Mouse (Mus musculus) kidney, embryonic 14.5 days (tissue): Measurements from ENCODE around the gene Cspg5. TPM values are rescaled to one million over a fixed set of nuclear protein-coding genes. Genes with fewer than 3 reads are reported as not detected.

Experiments used
- ATAC-seq: fragments of 200-750 bp; cut with Nextera tagmentation; 2 replicates; pipeline ENCODE4 v1.8.0; 2017; ENCODE audit warnings: moderate number of reproducible peaks, mild to moderate bottlenecking, moderate TSS enrichment, moderate library complexity; ENCODE audit not compliant: low FRiP score, low TSS enrichment
- H3K27ac ChIP-seq: fragments of 300-500 bp; sonication (generic); 2 replicates; pipeline ENCODE4 v1.5.1; 2014; ENCODE audit warnings: low read depth, mild to moderate bottlenecking, low read length, moderate library complexity, mixed read lengths
- H3K27me3 ChIP-seq: fragments of 300-500 bp; sonication (generic); 2 replicates; pipeline ENCODE4 v1.6.1; 2014; ENCODE audit warnings: mild to moderate bottlenecking, low read length; ENCODE audit not compliant: control insufficient read depth, insufficient read depth
- H3K36me3 ChIP-seq: fragments of 300-500 bp; sonication (generic); 2 replicates; pipeline ENCODE4 v1.6.1; 2014; ENCODE audit warnings: low read length, mixed read lengths; ENCODE audit not compliant: control insufficient read depth, insufficient read depth
- H3K4me1 ChIP-seq: fragments of 300-500 bp; sonication (generic); 2 replicates; pipeline ENCODE4 v1.6.1; 2014; ENCODE audit warnings: low read length, mixed read lengths; ENCODE audit not compliant: control insufficient read depth, insufficient read depth
- H3K4me2 ChIP-seq: fragments of 300-500 bp; sonication (generic); replicated peaks from 2 replicates; pipeline ENCODE4 v1.6.1; 2014; ENCODE audit warnings: low read depth, mild to moderate bottlenecking, low read length
- H3K4me3 ChIP-seq: fragments of 300-500 bp; sonication (generic); 2 replicates; pipeline ENCODE4 v1.5.1; 2014; ENCODE audit warnings: mild to moderate bottlenecking, low read length
- H3K9ac ChIP-seq: fragments of 300-500 bp; sonication (generic); 2 replicates; pipeline ENCODE4 v1.6.1; 2014; ENCODE audit warnings: low read depth, mild to moderate bottlenecking, low read length, moderate library complexity
- H3K9me3 ChIP-seq: fragments of 300-500 bp; sonication (generic); 2 replicates; pipeline ENCODE4 v1.6.1; 2016; ENCODE audit warnings: low read length; ENCODE audit not compliant: control insufficient read depth
- WGBS: fragments of 180-500 bp; shearing (Covaris S2); extraction: QIAGEN DNeasy Blood & Tissue Kit; methylation state at CpG from one replicate; pipeline ENCODE4 v1.1.7; 2014; 5-methylcytosine and 5-hydroxymethylcytosine counted together
- polyA plus RNA-seq: library from polyadenylated mRNA; unstranded; fragments of >200 nt; fragmentation: Nextera tagmentation; extraction: Ambion mirVana; gene quantifications from 2 replicates; pipeline ENCODE4 v1.2.1, GENCODE M21; 2014

Cspg5 gene
- polyA plus RNA-seq, 1 experiment from 2014 or later, result 0.76 TPM

DNA sequence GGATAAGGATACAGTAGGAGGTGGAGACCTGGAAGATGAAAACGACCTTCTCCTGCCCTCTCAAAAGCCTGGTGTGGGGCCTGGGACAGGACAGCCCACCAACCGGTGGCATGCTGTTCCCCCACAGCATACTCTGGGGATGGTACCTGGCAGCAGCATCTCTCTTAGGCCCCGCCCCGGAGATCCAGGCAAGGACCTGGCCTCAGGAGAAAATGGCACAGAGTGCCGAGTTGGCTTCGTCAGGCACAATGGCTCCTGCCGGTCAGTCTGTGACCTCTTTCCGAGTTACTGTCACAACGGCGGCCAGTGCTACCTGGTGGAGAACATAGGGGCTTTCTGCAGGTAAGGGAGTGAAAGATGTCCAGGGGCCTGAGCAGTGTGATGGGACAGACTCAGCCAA is 3.5 kb downstream of the Cspg5 start:
- Histone ChIP-seq H3K27ac (no peak overlapping the region), H3K4me2 (no peak overlapping the region), H3K4me3 (no peak overlapping the region), H3K9ac (no peak overlapping the region), H3K36me3 (no peaks in the 10 kb centered on the region), H3K27me3 (peaks cover 18% of the 10 kb centered on the region; the same call in 1 of the 2 replicates), H3K4me1 (peaks cover 15% of the 10 kb centered on the region; the same call in 1 of the 2 replicates), H3K9me3 (no peaks in the 10 kb centered on the region)
- ATAC-seq, result no peak
- WGBS, result 82% methylated on average over 10 of the region's 10 CpGs

DNA sequence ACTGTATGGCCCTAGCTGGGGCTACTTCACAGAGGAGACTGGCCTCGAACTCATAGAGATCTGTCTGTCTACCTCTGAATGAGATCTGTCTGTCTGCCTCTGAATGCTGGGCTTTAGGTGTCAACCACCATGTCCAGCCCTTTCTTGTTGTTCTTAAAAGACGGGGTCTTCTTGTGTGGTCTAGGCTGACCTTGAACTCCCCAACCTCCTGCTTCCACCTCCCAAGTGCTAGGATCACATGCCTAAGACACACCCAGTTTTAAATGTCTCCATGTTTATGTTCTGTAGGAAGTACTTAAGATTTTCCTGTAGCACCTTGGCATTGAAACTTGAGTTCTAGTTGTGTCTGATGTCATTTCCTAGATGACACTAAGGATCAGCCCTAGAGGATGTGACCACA is 5.3 kb downstream of the Cspg5 start:
- peaks cover 15% of the 10 kb centered on the region; the same call in 1 of the 2 replicates for H3K4me1 ChIP-seq
- no peak overlapping the region for H3K4me3 ChIP-seq
- peaks cover 15% of the 10 kb centered on the region; the same call in 1 of the 2 replicates for H3K27me3 ChIP-seq
- WGBS, result 80% methylated on average over 2 of the region's 2 CpGs
- no peaks in the 10 kb centered on the region for H3K9me3 ChIP-seq
- no peak overlapping the region for H3K9ac ChIP-seq
- no peak overlapping the region for H3K4me2 ChIP-seq
- ATAC-seq, result no peak
- H3K27ac ChIP-seq, result no peak overlapping the region
- no peaks in the 10 kb centered on the region for H3K36me3 ChIP-seq

DNA sequence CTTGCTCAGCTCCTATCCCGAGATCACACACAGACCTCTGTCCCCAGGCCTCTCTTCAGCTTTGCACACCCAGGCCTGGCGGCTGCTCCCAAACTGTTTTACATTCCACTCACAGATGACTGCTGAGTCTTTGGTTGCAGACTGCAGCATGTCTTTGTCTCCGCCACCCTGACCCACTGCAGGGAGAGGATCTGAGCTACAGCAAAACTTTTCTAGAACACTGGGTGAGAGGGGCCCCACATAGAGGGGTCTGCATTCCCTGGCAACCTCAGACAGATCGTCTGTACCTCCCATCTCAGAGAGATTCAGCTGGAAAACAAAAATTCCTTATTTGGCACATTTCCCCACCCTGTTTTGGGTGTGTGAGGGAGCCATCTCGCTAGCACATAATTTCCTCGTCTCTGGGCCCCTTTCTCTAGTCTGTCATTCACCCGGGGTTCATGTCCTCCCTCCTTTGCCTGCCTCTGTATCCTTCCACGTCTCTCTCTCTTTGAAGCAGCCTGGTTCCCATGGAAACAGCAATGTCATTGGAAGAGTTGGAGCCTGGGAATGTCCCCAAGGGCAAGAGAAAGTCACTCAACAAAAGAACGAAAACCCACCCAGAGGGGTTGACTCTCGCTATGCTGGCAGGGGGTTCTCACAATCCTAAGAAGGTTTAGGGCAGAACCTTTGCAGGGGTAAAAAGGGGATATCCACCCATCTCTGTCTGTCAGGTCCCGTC is 6.4 kb downstream of the Cspg5 start:
- 0 out of 2 replicates have a peak overlapping the region, but pooled peaks have one; percentile 12 for H3K9ac ChIP-seq
- H3K4me2 ChIP-seq, result no peak overlapping the region
- peaks cover 14% of the 10 kb centered on the region; the same call in 1 of the 2 replicates for H3K4me1 ChIP-seq
- 19% methylated on average over 11 of the region's 11 CpGs for WGBS
- no peak overlapping the region for H3K4me3 ChIP-seq
- ATAC-seq, result no peak
- H3K36me3 ChIP-seq, result no peaks in the 10 kb centered on the region
- H3K27ac ChIP-seq, result peak overlapping the region; percentile 30; the same call in 1 of the 2 replicates
- H3K27me3 ChIP-seq, result peaks cover 10% of the 10 kb centered on the region; the same call in 1 of the 2 replicates
- no peaks in the 10 kb centered on the region for H3K9me3 ChIP-seq

DNA sequence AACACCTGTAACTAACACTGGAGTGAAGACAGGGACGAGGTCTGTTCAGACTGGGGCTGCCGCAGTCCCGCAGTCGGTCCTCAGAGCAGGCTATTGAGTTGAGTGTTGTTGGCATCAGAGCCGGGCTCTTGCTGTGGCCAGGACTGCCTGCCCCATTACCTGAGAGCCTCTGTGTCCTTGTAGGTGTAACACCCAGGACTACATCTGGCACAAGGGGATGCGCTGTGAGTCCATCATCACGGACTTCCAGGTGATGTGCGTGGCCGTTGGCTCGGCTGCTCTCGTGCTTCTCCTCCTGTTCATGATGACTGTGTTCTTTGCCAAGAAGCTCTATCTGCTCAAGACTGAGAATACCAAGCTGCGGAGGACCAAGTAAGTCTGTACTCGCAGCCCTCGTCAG is 7.2 kb downstream of the Cspg5 start:
- Histone ChIP-seq H3K27me3 (peaks cover 4% of the 10 kb centered on the region; the same call in 1 of the 2 replicates), H3K4me3 (no peak overlapping the region), H3K9ac (no peak overlapping the region), H3K4me1 (peaks cover 11% of the 10 kb centered on the region; the same call in 1 of the 2 replicates), H3K36me3 (no peaks in the 10 kb centered on the region), H3K27ac (no peak overlapping the region), H3K9me3 (no peaks in the 10 kb centered on the region), H3K4me2 (no peak overlapping the region)
- 89% methylated on average over 14 of the region's 14 CpGs for WGBS
- no peak for ATAC-seq

DNA sequence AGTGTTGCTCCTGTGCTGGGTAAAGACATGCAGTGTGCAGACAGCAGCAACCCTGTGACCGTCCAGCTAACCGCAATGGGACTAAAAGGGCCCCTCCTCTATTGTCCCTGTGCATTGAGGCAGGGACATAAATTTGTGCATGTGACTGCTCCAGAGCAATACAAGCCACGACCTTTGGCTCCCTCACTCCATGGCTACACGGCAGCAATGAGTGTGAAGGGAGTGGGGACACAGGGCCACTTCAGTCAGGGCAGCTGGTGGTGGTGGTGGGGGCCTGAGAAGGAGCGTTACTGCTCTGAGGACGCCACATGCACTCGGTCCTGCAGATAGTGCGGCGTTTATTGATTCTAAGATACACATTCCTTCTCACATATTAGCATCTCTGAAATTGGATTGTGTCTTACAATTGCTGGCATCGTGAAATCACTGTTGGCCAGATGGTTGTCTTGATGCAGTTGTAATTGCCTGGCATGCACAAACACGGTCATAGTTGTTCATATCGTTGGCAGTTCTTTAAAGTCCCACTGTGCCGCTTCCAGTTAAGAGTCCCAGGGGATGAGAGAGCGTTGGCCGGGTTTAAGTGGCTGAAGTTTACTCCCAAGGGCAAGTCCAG is 11.9 kb downstream of the Cspg5 start:
- H3K4me1 ChIP-seq, result no peaks in the 10 kb centered on the region
- no peaks in the 10 kb centered on the region for H3K9me3 ChIP-seq
- no peaks in the 10 kb centered on the region for H3K27me3 ChIP-seq
- no peak overlapping the region for H3K27ac ChIP-seq
- H3K4me2 ChIP-seq, result no peak overlapping the region
- no peak overlapping the region for H3K9ac ChIP-seq
- ATAC-seq, result no peak
- H3K36me3 ChIP-seq, result no peaks in the 10 kb centered on the region
- no peak overlapping the region for H3K4me3 ChIP-seq
- WGBS, result 57% methylated on average over 15 of the region's 15 CpGs

DNA sequence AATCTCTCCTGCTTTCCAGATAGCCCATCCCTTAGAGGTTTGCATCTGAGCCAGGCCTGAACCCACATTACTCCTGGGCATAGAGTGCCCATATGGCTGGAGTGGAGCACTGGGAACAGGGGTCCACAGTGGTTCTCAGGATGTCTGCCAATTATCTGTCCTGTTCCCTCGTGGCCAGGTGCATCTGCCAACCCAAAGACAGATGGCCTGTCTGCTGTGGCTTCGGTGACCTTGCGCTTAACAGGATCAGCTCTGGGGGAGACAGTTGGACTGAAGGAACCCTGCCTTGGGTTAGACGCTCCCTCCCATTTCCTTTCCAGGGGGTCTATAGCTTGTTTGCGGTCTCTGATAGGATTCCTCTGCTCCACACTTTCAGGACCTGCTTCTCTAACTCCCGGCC is 15.1 kb downstream of the Cspg5 start:
- no peak overlapping the region for H3K4me3 ChIP-seq
- WGBS, result 68% methylated on average over 6 of the region's 6 CpGs

DNA sequence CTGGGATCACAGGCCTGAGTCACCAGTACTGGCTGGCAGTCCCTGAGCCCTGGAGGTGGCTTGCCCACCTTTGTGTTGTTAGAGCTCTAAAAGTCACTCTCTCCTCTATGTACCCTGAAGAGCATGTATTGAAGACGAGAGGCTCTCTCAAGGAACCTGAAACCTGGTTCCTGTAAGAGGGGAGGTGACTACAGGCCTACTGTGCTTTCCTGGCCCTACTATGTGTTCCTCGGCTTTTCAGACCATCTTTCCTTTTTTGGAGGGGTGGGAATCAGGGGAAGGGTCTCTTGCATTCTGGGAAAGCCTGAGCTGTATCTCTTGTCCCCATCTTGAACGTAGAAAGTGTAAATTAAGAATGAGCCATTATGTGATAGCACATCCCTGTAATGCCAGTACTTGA is 15.5 kb downstream of the Cspg5 start:
- Histone ChIP-seq H3K4me2 (no peak overlapping the region), H3K27ac (no peak overlapping the region), H3K9ac (no peak overlapping the region), H3K9me3 (no peaks in the 10 kb centered on the region), H3K4me3 (no peak overlapping the region), H3K36me3 (no peaks in the 10 kb centered on the region), H3K4me1 (no peaks in the 10 kb centered on the region), H3K27me3 (no peaks in the 10 kb centered on the region)
- no peak for ATAC-seq
- 73% methylated on average over 3 of the region's 3 CpGs for WGBS

More for the DNA sequence above, 15.1 kb downstream of the Cspg5 start:
- Histone ChIP-seq H3K27me3 (no peaks in the 10 kb centered on the region), H3K27ac (no peak overlapping the region), H3K9ac (no peak overlapping the region), H3K4me2 (no peak overlapping the region), H3K4me1 (no peaks in the 10 kb centered on the region), H3K9me3 (no peaks in the 10 kb centered on the region), H3K36me3 (no peaks in the 10 kb centered on the region)
- no peak for ATAC-seq

DNA sequence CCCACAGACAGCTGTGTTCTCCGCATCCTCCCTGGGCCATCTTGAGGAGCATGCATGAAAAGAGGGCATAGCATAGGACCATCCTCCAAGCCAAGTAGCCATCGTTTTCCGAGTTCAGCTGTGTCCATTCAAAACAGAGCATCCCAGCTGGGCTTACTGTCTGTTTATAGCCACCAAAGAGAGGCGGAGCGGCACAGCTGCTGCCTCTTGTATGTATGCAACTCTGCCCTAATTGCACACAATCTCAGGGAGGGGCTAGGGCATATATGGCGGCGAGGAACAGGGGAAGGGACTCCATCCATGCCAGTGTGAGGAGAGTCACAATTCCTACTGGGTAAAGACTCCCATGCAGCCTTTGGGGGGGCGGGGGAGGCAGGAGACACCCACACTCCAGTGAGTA is 19.6 kb downstream of the Cspg5 start:
- Histone ChIP-seq H3K4me2 (no peak overlapping the region), H3K9me3 (no peaks in the 10 kb centered on the region), H3K27me3 (no peaks in the 10 kb centered on the region), H3K36me3 (no peaks in the 10 kb centered on the region), H3K4me3 (no peak overlapping the region), H3K27ac (no peak overlapping the region), H3K4me1 (no peaks in the 10 kb centered on the region), H3K9ac (no peak overlapping the region)
- WGBS, result 85% methylated on average over 8 of the region's 8 CpGs
- ATAC-seq, result no peak

DNA sequence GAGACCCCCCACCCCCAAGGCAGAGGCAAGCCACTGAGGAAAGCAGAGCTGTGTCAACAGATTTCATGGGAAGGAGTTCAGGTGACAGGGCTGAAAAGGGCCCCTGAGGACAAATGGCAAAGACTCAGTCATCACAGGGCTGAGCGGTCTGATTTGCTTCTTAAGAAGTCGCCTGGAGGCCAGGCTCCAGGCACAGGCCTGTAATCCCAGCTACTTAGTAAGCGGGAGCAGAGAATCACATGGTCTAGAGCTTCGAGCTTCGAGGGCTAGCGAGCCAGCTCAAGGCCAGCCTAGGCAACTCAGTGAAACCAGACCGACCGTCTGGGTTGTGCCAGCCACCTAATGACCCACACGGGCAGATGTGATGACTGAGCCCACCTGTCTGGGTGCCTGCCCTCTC is 21.4 kb downstream of the Cspg5 start:
- no peaks in the 10 kb centered on the region for H3K27me3 ChIP-seq
- no peak overlapping the region for H3K4me3 ChIP-seq
- no peak overlapping the region for H3K4me2 ChIP-seq
- no peaks in the 10 kb centered on the region for H3K9me3 ChIP-seq
- no peaks in the 10 kb centered on the region for H3K36me3 ChIP-seq
- no peaks in the 10 kb centered on the region for H3K4me1 ChIP-seq
- ATAC-seq, result peak; percentile 60; the same call in 1 of the 2 replicates
- 70% methylated on average over 9 of the region's 9 CpGs for WGBS
- no peak overlapping the region for H3K9ac ChIP-seq
- H3K27ac ChIP-seq, result no peak overlapping the region
